Mouse (Mus musculus) kidney, adult 9 months (tissue): Measurements from ENCODE around the gene Gm826.
A peak's percentile ranks its signal among the peaks of the same experiment; 100 is the strongest.

Experiments
- DNase-seq: peaks from one replicate; pipeline ENCODE4 v3.0.0; 2022

The Gm826 gene

DNA sequence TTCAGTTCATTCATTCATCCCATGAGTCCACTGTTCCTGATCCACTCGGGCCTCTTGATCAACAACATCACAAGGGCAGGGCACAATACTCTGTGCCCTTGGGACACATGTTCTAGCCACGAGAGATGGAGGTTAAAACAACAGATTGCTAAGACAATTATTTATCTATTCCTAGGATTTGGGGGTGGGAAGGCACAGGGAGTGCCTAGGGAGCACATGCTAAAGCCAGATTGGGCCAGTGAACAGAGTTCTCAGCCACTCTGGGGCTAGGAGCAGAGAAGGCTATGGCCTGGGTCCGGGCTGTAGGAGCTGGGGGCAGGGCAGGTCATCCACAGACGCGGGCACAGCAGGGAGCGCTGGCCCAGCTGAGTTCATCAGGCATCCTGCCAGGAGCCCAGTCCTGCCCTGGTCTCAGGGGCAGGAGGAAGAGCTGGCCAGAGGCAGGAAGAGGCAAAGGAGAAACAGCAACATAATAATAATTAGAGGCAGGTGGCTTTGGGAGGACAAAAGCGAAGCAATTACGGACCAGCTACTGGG lies 17.1 kb upstream of the Gm826 start:
- peak; percentile 78 for DNase-seq

DNA sequence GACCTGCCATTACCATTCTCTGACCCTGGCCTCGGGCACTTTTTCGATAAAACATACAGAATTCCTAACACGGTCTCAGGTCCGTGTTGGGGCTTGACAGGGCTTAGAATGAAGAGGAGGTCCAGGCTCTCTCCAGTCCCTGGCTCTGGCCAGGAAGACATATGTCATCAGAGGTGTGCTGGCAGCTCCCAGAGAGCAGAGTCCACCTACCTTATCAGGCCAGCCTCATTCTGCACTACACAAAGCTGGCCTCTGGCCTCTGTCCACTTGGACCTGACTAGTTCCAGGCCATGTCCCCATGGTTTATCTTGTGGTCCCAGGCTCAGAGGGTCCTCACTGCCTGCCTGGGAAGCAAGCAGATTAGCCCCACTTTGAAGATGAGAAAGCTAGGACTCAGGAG lies 15.6 kb upstream of the Gm826 start:
- no peak for DNase-seq

DNA sequence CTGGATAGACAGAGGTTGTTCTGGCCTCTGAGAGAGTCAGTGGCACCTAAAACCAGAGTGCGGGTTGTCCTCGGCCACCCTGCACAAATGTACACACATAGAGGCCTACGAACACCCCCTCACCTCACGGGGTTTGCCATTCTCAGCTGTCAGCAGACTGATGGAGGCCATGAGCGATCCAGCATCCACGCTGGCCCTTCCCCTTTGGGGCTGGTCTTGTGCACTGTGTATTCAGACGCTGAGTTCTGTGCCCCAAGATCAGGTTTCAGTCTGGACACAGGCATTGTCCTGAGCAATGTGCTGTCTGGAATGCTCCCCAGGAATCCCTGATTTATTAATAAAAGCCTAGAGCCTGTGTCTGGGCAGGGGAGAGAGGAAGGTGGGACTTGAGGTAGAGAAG lies 14.8 kb upstream of the Gm826 start:
- no peak for DNase-seq

DNA sequence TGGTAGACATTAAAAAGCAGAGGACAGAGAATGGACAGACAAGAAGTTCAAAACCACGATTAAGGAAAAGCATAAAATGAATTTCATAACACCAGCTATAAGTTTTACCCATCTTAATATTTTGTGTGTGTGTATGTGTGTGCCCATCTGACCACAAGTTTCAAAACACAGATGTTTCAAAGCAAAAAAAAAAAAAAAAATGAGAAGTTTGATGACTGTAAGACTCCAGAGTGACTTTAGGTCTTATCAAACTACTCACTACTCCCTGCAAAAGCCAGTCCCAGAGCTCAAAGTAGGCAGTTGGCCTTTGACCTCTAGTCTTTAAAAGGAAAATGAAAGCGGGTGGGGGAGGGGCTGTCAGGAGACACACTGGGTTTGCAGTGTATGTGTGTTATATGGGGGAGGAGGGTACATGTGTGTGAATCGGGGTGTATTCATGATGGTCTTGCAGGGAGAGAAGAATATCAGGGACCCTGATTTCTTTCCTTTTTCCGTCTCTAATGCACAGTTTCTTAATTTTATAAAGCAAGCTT lies 14.2 kb upstream of the Gm826 start:
- no peak for DNase-seq

DNA sequence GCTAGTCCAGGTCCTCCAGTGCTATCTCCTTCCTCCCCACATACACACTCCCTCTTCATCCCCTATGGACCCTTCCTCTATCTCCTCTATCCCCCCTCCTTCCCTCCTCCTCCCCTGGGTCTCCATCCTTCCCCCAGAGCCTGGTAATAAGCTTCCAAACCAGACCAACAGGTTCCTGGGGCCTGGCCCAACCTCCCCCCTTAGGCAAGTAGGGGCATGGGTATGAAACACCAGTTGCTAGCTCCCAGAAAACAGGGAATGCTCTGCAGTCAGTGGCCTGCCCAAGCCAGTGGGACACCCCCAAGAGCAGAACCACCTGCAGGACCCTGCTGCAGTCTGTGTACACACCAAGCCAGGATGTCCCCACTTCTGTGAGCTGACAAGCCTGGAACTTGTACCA lies 11.7 kb upstream of the Gm826 start:
- no peak for DNase-seq

DNA sequence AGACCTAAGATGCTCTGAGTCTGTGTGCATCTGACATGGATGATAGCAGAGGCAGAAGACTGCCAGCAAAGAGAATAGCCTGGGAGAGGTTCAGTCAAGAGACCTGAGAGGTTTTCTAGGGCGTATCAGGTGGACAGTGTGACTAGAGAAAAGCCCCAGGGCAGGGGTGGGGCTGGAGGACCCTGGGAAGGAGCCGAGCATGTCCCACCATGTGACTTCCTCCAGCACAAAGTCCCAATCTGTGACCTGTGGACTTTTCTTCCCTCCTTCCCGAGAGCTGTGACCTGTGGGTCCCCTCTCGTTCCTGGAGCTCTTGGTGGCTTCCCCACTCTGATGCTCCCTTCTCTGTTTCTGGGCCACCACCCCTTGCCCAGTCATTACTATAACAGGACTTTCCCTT lies 6.2 kb upstream of the Gm826 start:
- no peak for DNase-seq

DNA sequence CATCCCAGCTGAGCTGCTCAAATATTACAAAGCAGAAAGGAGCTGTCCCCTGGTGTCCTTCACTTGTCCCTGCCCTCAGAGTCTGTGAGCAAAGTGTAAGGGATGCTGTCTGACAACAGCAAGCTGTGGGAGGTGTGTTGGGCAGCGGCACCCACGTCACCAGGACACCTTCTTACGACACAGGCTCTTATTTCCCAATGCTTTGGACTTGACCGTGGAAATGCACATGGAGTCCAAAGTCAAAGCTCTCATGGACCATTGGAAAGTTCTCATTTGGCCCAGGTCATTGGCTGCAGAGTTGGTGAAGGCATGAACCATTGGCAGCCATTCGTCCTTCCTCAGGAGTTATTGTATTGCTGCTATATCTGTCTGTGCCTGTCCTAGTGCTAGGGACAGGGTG lies 5.6 kb upstream of the Gm826 start:
- DNase-seq = no peak

DNA sequence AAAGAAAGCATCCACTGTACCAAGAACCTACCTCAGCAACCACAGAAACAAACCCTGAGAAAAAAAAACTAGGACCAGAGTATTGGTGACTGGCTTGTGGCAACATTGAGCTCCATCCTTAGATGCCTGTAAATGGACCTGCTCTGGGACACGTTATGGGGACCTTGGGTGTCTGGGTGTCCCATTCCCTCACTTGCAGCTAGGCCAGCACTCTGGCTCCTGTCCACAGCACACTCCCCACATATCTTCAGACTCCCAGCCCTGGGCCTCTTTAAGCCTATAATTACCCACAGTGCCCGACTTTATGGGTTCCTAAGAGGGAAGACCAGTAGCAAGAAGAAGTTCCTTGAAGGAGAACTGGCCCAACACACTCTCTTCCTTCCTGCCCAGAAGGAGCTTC lies 2.1 kb upstream of the Gm826 start:
- no peak for DNase-seq

DNA sequence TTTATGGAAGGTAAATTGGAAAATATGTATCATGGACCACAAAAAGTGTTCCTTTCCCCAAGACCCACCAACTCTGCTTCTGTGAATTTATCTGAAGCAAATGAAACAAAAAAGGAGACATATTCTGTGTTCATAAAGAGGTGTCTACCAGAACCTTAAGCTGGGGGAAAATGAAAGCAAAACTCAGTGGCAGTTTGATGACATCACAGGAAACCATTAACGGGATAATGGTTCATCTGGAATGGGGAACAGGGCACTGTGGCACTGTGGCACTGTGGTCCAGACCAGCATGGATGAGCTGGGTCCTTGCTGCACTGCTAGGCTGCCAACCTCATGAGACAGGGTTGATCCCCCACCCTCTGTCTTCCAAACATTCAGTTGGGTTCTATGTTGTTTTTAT lies 1.1 kb upstream of the Gm826 start:
- DNase-seq = peak; percentile 32

DNA sequence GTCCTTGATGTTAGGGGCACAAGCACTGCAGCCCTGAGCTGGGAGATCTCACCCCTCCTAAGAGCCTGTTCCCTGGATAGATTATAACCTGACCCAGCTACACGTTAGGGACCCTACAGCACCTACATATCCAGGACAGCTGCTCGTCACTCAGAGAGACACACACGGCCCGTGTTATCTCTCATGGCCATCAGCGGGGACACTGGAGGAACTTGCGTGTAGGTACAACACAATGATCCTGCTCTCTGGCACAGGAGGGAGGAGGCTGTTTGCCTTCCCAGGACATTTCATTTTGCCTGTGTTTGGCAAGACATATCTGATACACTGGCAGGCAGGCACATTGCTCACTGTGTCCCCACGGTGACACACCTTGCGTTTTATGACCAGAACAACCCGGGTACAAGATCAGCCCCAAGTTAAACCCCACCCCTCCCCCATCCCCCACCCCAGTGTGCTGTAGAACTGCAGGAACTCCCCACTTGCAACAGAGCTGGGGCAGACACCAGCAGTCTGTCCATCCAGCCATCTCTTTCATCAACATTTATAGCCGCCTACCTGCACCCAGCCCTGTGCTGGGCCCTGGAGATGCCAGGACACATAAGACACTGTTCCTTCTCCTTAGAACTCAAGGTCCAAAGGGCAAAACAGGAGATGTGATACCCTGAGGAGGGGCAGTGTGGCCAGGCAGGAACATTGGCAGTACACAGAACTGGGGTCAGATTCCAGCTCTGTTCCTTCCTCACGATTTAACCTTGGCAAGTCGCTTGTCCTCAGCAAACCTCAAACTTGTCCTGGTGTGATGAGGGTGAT lies 1.2 kb downstream of the Gm826 start:
- DNase-seq = peak; percentile 58

DNA sequence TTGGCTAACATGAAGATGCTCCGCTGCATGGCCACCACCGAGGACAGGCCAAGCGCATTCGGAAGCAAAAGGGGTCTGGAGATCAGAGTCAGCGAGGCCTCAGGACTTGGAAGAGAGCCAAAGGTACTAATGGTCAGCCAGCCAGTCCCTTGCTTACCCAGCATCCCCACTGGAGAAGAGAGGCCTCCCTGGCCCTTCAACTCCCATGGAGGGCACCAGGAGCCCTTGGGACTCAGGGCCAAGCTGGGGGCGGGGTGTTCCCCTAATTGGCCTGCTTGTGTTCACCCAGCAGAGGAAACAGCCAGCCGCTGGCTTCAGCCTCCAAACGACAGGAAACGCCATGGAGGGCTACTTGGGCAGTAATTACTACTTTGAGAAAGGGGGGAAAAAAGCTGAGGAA lies 5.1 kb downstream of the Gm826 start:
- DNase-seq = no peak

DNA sequence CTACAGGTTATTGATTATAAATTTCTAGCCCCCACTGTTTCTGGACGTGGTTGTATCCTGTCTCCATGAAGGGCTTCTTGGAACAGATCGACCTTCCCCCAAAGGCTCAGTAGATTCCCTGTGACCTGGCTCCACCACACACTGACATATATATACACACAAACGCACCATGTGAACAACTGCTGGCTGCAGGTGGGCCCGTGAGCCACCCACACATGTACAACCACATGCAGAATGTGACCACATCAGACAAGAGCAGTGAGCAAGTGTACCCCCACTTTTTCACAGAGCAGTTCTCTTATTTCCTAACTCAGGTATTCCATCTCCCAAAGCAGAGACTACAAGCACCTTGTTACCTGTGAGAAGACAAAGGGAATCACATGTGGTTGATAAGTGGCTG lies 6.2 kb downstream of the Gm826 start:
- DNase-seq = no peak

DNA sequence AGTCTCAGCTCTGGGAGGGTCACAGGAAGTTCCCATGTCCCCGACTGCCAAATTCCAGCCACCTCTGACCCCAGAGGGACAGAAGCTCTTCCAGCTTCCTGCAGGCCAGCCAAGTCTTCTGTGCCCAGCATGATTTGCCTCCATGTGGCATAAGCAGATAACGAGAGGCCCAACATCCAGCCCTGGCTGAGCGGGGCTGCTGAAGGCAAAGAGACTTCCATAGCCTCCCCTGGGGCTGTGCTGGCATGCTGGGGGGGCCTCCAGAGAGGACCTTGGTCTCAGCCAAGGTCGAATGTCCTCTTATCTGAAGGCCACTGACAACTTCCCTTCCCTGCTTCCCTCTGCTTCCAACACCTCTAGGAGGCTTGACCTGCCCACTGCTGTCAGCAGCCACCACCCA lies 6.8 kb downstream of the Gm826 start:
- peak; percentile 65 for DNase-seq

DNA sequence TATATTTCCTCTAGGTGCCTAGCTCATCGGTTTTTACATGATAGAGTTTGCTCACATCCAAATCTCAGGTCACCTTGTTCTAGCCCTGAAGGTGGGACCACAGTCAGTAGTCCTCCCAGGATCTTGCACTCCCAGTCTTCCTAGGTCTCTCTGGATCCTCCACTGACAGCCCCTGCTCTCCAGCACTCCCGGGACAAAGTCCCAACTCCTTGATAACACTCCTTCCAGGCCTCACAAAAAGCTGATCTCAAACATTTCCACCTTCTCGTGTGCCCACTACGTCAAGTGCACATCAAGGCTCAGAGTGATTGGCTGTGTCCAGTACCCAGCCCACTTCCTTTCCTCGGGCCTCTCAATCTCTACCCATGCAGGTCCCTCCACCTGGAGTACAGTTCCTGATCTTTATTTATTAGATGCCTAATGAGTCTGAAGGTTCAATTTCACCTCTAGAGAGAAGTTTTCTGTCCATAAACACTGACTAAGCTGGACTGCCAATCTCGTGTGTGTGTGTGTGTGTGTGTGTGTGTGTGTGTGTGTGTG lies 8.8 kb downstream of the Gm826 start:
- DNase-seq = no peak

DNA sequence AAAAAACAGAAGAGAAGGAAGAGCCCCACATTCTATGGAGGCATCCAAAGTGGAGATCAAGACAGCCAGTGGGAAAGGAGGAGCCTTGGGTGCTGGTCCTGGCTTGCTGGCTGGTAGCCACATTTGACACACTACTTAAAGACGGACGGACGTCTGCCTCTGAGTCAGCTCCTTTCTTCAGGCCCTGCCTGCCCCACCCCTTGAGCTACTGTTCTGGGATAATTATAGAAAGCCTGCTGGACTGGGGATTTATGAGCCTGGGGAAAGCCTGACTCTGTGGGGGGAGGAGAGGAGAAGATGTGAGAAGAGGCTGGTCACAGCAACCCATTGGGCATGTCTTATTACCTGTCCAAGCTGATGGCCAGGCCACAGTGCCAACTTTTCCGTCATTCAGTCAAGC lies 12.1 kb downstream of the Gm826 start:
- DNase-seq = no peak

DNA sequence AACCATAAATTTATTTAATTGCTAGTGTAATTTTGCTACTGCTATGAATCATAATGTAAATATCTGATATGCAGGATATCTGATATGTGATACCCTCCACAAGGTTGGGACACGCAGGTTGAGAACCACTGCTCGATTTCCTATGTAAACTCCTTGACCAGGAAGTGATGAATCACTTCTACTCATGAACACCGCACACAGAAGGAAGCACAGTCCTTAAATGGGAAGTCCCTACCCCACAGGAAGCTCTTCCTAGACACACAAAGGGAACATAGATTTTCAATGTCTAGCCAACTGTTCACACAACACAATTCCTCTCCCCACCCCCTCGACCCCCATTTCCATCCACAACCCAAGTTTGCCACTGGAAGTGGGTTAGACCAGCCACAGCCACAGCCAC lies 15.7 kb downstream of the Gm826 start:
- DNase-seq = no peak

DNA sequence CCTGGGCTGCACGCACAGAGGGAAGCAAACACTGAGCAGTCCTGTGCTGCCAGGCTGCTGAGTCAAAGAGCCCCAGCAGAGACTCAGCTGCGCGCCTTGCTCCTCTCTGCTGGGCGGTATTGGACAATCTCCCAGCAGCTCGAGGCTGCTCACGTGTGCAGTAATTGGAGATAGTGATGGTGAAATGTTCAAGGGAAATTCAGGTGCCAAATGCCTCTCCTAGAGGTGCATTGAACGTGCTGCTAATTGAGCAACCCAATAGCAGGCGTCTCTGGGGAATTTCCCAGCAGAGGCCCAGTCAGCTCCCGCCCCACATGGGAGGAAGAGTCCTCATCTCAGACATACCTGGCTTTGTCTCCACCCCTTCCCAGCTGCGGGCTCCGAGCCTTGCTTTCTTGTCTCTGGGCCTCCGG lies 20.4 kb downstream of the Gm826 start:
- no peak for DNase-seq

DNA sequence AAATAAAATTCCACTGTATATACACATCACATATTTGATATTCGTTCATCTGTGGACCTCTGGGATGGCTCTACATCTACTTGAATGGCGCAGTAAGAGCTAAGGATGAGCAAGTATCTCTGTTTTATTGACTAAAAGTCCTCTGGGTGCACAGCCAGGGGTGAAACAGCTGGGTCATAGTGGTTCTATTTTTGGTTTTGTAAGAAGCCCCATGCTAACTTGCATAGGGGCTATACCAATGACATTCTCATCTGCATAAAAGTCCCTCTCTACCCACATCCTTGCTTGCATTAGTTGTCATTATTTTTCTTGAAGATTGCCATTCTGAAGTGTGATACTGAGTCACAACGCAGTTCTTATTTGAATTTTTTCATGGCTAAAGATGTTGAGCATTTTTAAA lies 28.9 kb downstream of the Gm826 start:
- DNase-seq = no peak

DNA sequence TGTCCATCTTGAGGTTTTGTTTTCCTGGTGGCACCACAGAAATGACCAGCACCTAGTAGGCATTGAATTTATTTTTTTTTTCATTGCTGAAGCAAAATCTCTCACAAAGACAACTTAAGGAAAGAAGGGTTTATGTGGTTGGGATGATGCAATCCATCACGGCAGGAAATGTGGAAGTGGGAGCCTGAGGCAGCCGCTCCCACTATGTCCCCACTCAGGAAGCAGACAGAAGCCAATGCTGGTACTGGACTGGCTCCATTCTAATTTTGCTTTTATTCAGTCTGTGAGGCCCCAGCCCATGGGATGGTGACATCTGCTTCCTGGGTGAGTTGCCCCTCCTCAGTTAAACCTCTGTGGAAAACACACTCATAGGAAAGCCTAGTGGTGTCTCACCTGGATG lies 30.0 kb downstream of the Gm826 start:
- no peak for DNase-seq

DNA sequence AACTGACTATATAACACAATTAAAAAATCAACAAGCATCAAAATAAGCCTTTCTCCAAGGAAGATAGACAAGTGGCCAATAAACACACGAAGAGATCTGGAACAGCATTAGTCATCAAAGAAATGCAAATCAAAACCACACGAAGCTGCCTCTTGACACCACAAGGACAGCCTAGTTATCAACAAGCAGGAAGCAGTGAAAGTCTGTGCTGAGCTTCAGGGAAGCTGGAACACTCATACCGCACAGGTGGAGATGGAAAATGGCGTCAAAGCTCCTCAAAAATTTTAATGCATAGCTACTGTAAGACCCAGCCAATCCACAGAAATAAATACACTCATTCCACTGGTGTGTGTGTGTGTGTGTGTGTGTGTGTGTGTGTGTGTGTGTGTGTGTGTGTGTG lies 31.9 kb downstream of the Gm826 start:
- DNase-seq = no peak

DNA sequence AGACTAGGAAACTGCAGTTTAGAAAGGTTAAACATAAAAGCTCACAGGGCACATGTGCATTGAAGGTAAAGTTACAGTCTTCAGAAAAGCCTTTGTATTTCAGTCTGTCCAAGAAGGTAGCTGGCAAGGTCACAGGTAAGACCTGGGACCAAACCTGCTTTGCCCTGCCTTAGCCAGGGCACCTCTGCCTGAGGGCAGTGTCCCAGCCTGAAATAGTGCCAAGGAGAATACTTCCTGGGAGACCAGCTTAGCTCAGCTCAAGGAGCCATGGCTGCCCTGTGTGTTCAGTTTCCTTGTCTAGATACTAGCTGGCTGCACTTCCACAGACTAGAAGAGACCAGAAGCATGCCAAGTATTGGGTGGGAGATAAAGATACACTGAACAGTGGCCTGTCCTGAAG lies 35.4 kb downstream of the Gm826 start:
- peak; percentile 33 for DNase-seq

DNA sequence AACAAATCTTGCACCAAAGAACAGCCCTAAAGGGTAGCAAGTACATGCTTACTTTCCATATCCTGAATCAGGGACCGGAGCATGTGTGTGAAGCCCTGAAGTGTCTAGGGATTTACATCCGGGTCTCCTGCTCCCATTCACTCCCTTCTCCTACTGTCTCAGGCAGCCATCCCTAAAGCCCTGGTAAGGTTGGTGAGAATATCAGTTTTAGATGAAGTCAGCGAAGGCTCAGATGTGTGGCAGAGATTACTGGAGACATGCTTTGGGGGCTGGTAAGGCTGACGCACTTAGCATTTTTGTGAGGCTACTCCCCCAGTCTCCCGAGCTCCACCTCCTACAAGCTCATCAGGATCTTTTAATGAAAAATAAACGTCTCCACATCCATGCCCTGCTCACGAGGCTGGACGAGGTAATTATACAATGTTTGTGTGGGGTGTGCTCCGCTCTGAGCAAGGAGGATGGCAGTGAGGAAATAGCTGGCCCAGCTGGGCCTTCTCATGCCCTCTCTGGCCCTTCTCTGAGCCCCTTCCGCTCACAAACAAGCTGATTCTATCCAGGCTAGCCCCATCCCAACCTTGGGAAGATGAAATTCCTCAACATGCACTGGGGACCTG lies 45.3 kb downstream of the Gm826 start:
- no peak for DNase-seq

DNA sequence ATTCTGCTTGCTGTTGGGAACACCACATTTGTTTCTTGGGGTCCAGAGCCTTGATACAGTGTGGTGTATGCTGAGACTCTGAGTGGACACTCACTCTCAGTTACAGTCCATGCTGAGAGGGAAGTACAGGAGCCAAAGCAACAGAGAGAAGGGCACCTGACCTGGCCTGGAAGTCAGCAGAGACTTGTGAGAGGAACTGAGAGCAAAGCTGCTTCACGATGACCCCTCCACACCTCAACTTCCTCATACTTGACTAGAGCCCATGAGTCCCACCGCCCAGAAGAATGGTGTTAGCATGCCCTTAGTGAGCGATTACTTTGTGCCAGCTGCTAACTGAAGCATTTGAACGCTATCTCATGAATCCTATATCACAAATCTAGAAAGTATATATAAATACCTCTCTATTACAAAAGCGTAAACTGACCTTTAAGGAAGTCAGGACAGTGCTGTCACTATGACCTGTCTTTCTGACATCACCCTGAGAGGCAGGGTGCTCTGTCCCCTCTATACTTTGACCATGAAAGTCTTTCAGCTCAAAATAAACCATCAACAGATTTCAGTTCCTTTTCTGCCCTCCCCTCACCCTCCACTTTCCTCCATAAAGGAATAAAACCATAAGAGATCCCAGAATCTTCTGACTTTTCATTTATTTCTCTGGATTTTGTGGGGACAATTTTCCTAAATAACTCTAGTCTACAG lies 57.9 kb downstream of the Gm826 start:
- DNase-seq = peak; percentile 11
